Mouse (Mus musculus): ENCODE measurements around the gene Rapgef4.

DNA sequence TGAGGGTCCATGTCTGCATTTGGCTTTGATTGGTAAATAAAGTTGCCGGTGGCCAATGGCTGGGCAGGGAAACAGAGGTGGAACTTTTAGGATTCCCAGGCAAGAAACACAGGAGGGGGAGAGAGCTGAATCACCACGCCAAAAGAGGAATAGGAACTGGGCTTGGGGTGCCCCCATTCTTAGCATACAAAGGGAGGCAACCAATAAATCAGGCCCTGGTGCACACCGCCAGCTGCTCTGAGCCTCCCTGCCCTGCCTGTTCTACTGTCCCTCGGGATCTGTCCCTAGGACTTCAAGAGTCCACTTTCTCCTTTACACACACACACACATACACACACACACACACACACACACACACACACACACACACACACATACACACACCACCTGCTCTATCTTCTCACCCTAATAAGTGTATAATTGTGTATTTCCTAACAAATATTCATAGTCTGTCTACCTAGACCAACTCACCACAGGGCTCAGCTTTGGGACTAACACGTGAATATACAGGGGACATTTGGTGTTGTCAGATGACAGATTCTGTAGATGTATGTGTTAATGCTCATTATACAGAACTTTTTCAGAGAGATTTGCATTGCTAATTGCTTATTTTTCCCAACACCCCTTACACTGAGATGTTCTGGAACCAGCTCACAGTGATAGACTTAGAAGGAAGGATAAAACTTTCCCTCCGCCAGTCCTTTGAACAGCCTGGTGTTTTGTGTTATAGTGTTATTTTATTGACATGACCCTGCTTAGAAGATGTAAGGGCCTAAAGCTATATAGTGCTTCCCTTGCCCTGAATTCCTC lies 196.4 kb downstream of the Rapgef4 start:
- TF ChIP-seq CTCF (IDR thresholded peaks at IDR 0.05; ENCODE audit: low read depth) = no peak
- no peak for TF ChIP-seq EP300 (optimal IDR thresholded peaks at IDR 0.05)

All from stomach, postnatal 0 days (tissue).